Mouse (Mus musculus) liver, postnatal 0 days (tissue): ENCODE measurements at regions not wholly inside any gene's neighbourhood (a gene's known extent, or its start where the extent isn't known, plus 50 kb on each side); places are given as distances from the start of the nearest gene placed in this dataset.

Experiments used
- ATAC-seq: fragments of 200-750 bp; cut with Nextera tagmentation; 2 replicates; pipeline ENCODE4 v1.8.0; 2017; ENCODE audit warnings: mild to moderate bottlenecking, moderate library complexity
- DNase-seq: peaks from one replicate; pipeline ENCODE4 v3.0.0-alpha.2; 2016
- H3K27ac ChIP-seq: fragments of 300-500 bp; sonication (generic); 2 replicates; pipeline ENCODE4 v1.5.1; 2014; ENCODE audit warnings: antibody characterized with exemption, moderate library complexity, mild to moderate bottlenecking, low read depth
- H3K27me3 ChIP-seq: fragments of 300-500 bp; sonication (generic); 2 replicates; pipeline ENCODE4 v1.6.1; 2014; ENCODE audit warnings: low read length, control low read depth, mixed read lengths; ENCODE audit not compliant: insufficient read depth
- H3K36me3 ChIP-seq: fragments of 300-500 bp; sonication (generic); replicated peaks from 2 replicates; pipeline ENCODE4 v1.6.1; 2014; ENCODE audit warnings: mild to moderate bottlenecking, control low read depth, low read length, moderate library complexity, mixed read lengths; ENCODE audit not compliant: insufficient read depth
- H3K4me1 ChIP-seq: fragments of 300-500 bp; sonication (generic); 2 replicates; pipeline ENCODE4 v1.6.1; 2014; ENCODE audit warnings: antibody characterized with exemption, mild to moderate bottlenecking, control low read depth; ENCODE audit not compliant: insufficient read depth
- H3K4me2 ChIP-seq: fragments of 300-500 bp; sonication (generic); 2 replicates; pipeline ENCODE4 v1.6.1; 2014; ENCODE audit warnings: low read depth, mild to moderate bottlenecking, low read length, moderate library complexity, mixed read lengths
- H3K4me3 ChIP-seq: fragments of 300-500 bp; sonication (generic); 2 replicates; pipeline ENCODE4 v1.5.1; 2014; ENCODE audit warnings: low read depth, low read length
- H3K9ac ChIP-seq: fragments of 300-500 bp; sonication (generic); replicated peaks from 2 replicates; pipeline ENCODE4 v1.6.1; 2014; ENCODE audit warnings: mild to moderate bottlenecking, moderate library complexity
- H3K9me3 ChIP-seq: fragments of 300-500 bp; sonication (generic); 2 replicates; pipeline ENCODE4 v1.6.1; 2016; ENCODE audit warnings: mild to moderate bottlenecking, control low read depth, low read length, mixed read lengths
- CTCF ChIP-seq: sonication (generic); IDR thresholded peaks from 2 replicates; pipeline ENCODE4 v1.5.1; 2016; ENCODE audit warnings: antibody characterized with exemption, low read depth
- EP300 ChIP-seq: IDR thresholded peaks from 2 replicates; pipeline ENCODE4 v1.6.1; 2016; ENCODE audit warnings: antibody characterized with exemption, low read depth, mild to moderate bottlenecking
- WGBS: fragments of 180-500 bp; shearing (Covaris S2); extraction: QIAGEN DNeasy Blood & Tissue Kit; methylation state at CpG from one replicate; pipeline ENCODE4 v1.1.7; 2014; ENCODE audit not compliant: insufficient replicate concordance; 5-methylcytosine and 5-hydroxymethylcytosine counted together

GRCm38 (mm10) chr16:42717075-42717827 lies 158.4 kb upstream of the Zbtb20 start:
- H3K27me3 ChIP-seq: no peaks in the 10 kb centered on the region
- ATAC-seq: no peak
- H3K9me3 ChIP-seq: no peaks in the 10 kb centered on the region
- no peak overlapping the region for H3K4me3 ChIP-seq
- no peak for DNase-seq
- H3K4me1 ChIP-seq: no peaks in the 10 kb centered on the region
- H3K9ac ChIP-seq: no peak overlapping the region
- WGBS: 82% methylated on average over 9 of the region's 9 CpGs
- H3K27ac ChIP-seq: no peak overlapping the region
- no peaks in the 10 kb centered on the region for H3K36me3 ChIP-seq
- TF ChIP-seq EP300: no peak
- TF ChIP-seq CTCF: no peak
- H3K4me2 ChIP-seq: no peak overlapping the region

GRCm38 (mm10) chr16:42702676-42703075 lies 173.0 kb upstream of the Zbtb20 start:
- Histone ChIP-seq H3K27ac (no peak overlapping the region), H3K4me1 (no peaks in the 10 kb centered on the region), H3K4me3 (no peak overlapping the region), H3K36me3 (no peaks in the 10 kb centered on the region), H3K27me3 (no peaks in the 10 kb centered on the region), H3K9me3 (no peaks in the 10 kb centered on the region), H3K9ac (no peak overlapping the region), H3K4me2 (no peak overlapping the region)
- no peak for DNase-seq
- 59% methylated on average over 4 of the region's 4 CpGs for WGBS
- ATAC-seq: no peak
- no peak for TF ChIP-seq EP300
- TF ChIP-seq CTCF: no peak

GRCm38 (mm10) chr16:42681196-42681595 lies 194.5 kb upstream of the Zbtb20 start:
- DNase-seq (no peak), ATAC-seq (peak; percentile 62)
- Histone ChIP-seq H3K9ac (no peak overlapping the region), H3K4me3 (no peak overlapping the region), H3K9me3 (no peaks in the 10 kb centered on the region; the same call in 1 of the 2 replicates), H3K27ac (no peak overlapping the region), H3K36me3 (no peaks in the 10 kb centered on the region), H3K4me2 (no peak overlapping the region), H3K4me1 (no peaks in the 10 kb centered on the region), H3K27me3 (no peaks in the 10 kb centered on the region)
- 50% methylated on average over 3 of the region's 3 CpGs for WGBS
- TF ChIP-seq CTCF: no peak
- TF ChIP-seq EP300: no peak

GRCm38 (mm10) chr16:42677211-42677610 lies 198.5 kb upstream of the Zbtb20 start:
- no peaks in the 10 kb centered on the region for H3K27me3 ChIP-seq
- 43% methylated on average over 5 of the region's 5 CpGs for WGBS
- no peak overlapping the region for H3K4me3 ChIP-seq
- no peaks in the 10 kb centered on the region for H3K4me1 ChIP-seq
- DNase-seq: no peak
- no peaks in the 10 kb centered on the region for H3K9me3 ChIP-seq
- no peak overlapping the region for H3K9ac ChIP-seq
- no peaks in the 10 kb centered on the region for H3K36me3 ChIP-seq
- peak; percentile 25; the same call in 1 of the 2 replicates for ATAC-seq
- H3K27ac ChIP-seq: peak overlapping the region; percentile 64; the same call in 1 of the 2 replicates
- no peak for TF ChIP-seq EP300
- TF ChIP-seq CTCF: no peak
- no peak overlapping the region for H3K4me2 ChIP-seq

GRCm38 (mm10) chr16:42676406-42677075 lies 199.1 kb upstream of the Zbtb20 start:
- Histone ChIP-seq H3K27me3 (no peaks in the 10 kb centered on the region), H3K9me3 (no peaks in the 10 kb centered on the region), H3K4me1 (no peaks in the 10 kb centered on the region), H3K4me2 (no peak overlapping the region), H3K9ac (no peak overlapping the region), H3K36me3 (no peaks in the 10 kb centered on the region), H3K27ac (peak overlapping the region; percentile 64; the same call in 1 of the 2 replicates), H3K4me3 (no peak overlapping the region)
- 36% methylated on average over 5 of the region's 5 CpGs for WGBS
- DNase-seq: no peak
- TF ChIP-seq EP300: peak; percentile 51; the same call in 1 of the 2 replicates
- TF ChIP-seq CTCF: no peak
- ATAC-seq: peak; percentile 47

- H3K27me3 ChIP-seq: no peaks in the 10 kb centered on the region
- no peaks in the 10 kb centered on the region for H3K36me3 ChIP-seq
- H3K27ac ChIP-seq: no peak overlapping the region
- no peak for TF ChIP-seq EP300
- no peak for TF ChIP-seq CTCF
- 78% methylated on average over 3 of the region's 3 CpGs for WGBS
- no peaks in the 10 kb centered on the region for H3K4me1 ChIP-seq
- no peak overlapping the region for H3K9ac ChIP-seq
- no peak overlapping the region for H3K4me2 ChIP-seq
- no peaks in the 10 kb centered on the region for H3K9me3 ChIP-seq
- no peak for DNase-seq
- H3K4me3 ChIP-seq: no peak overlapping the region
- no peak for ATAC-seq
These were observed 200.7 kb upstream of the Zbtb20 start for GRCm38 (mm10) chr16:42675031-42675430.
